Mouse (Mus musculus) spleen, adult 2 months (tissue): ENCODE results near the gene Hspb11.

Experiments used
- CTCF ChIP-seq: fragments of 200-500 bp; IDR thresholded peaks from 2 replicates; pipeline ENCODE4 v1.5.1; 2011; ENCODE audit warnings: mild to moderate bottlenecking, inconsistent platforms; ENCODE audit not compliant: insufficient read depth, insufficient read length, insufficient replicate concordance; ENCODE audit errors: extremely low read depth
- POLR2A ChIP-seq: fragments of 200-500 bp; IDR thresholded peaks from 2 replicates; pipeline ENCODE4 v1.6.1; 2011; ENCODE audit warnings: low read depth, low read length, inconsistent platforms

DNA sequence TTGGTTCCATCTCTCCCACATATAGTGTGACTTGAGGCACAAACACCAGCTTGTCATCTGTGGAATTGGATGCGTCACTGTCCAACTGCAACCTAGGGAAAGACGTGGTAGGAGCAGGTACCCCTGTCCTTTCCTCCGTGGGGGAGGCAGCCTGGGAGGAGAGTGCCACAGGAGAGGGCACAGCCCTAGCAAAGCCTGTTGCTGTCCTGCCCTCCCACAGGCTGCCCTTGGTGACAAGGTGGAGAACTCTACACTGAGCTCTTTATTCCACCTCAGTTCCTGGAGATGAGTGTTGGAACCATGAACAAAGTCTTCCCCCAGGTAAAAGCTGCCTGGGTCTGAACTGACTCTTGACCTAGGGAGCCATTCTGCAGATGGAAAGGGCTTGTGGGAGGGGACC, 44.5 kb upstream of the Hspb11 start, which contains the start of gene Ldlrad1:
- TF ChIP-seq CTCF (no peak), POLR2A (no peak)
